Mouse (Mus musculus) limb, embryonic 15.5 days (tissue): Measurements from ENCODE around the gene Olfr544. TPM values are rescaled to one million over a fixed set of nuclear protein-coding genes. Genes with fewer than 3 reads are reported as not detected.
"Not testable (repeated sequence)": the region's sequence is repeated elsewhere in the genome, so short reads cannot be mapped to it uniquely, and the experiment has no call there.

Source experiments
- ATAC-seq: fragments of 200-750 bp; cut with Nextera tagmentation; 2 replicates; pipeline ENCODE4 v1.8.0; 2017; ENCODE audit warnings: low read depth, moderate TSS enrichment; ENCODE audit not compliant: insufficient number of reproducible peaks, low FRiP score, low TSS enrichment
- H3K27ac ChIP-seq: fragments of 300-500 bp; sonication (generic); 2 replicates; pipeline ENCODE4 v1.5.1; 2015; ENCODE audit warnings: moderate library complexity, mild to moderate bottlenecking, inconsistent platforms
- H3K27me3 ChIP-seq: fragments of 300-500 bp; sonication (generic); 2 replicates; pipeline ENCODE4 v1.6.1; 2015; ENCODE audit warnings: inconsistent platforms
- H3K36me3 ChIP-seq: fragments of 300-500 bp; sonication (generic); 2 replicates; pipeline ENCODE4 v1.6.1; 2015; ENCODE audit warnings: inconsistent platforms
- H3K4me1 ChIP-seq: fragments of 300-500 bp; sonication (generic); 2 replicates; pipeline ENCODE4 v1.6.1; 2015; ENCODE audit warnings: inconsistent platforms
- H3K4me2 ChIP-seq: fragments of 300-500 bp; sonication (generic); 2 replicates; pipeline ENCODE4 v1.6.1; 2015; ENCODE audit warnings: mild to moderate bottlenecking, inconsistent platforms
- H3K4me3 ChIP-seq: fragments of 300-500 bp; sonication (generic); 2 replicates; pipeline ENCODE4 v1.5.1; 2015; ENCODE audit warnings: mild to moderate bottlenecking, inconsistent platforms
- H3K9ac ChIP-seq: fragments of 300-500 bp; sonication (generic); 2 replicates; pipeline ENCODE4 v1.6.1; 2015; ENCODE audit warnings: inconsistent platforms
- H3K9me3 ChIP-seq: fragments of 300-500 bp; sonication (generic); 2 replicates; pipeline ENCODE4 v1.6.1; 2016; ENCODE audit warnings: inconsistent platforms
- WGBS: fragments of 180-500 bp; shearing (Covaris S2); methylation state at CpG from one replicate; pipeline ENCODE4 v1.1.7; 2015; 5-methylcytosine and 5-hydroxymethylcytosine counted together
- polyA plus RNA-seq: library from polyadenylated mRNA; unstranded; fragments of >200 nt; fragmentation: Nextera tagmentation; extraction: Ambion mirVana; gene quantifications from 2 replicates; pipeline ENCODE4 v1.2.1, GENCODE M21; 2015

The Olfr544 gene
- polyA plus RNA-seq, 1 experiment from 2014 or later, result 0.09 TPM

DNA sequence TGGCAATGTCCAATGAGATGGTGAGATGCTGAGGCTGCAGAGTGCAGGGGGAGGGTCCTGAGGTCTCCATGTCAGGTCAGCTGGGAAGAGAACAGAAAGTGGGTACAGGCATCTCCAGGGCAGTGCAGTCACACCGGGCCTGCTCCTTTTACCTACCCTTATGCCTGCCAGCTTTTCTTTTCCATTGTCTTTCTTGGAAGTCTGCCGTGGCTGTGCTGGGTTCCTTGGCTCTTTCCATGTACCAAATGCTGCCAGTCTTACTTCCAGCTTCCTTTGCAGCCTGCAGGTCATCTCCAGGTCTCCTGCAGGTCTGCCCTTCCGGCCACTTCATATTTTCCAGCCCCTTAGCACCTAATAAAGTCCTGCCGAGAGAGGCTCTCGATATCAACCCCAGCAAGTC, 13.9 kb upstream of the Olfr544 start:
- no peaks in the 10 kb centered on the region for H3K36me3 ChIP-seq
- ATAC-seq, result no peak
- WGBS, result 49% methylated on average over 5 of the region's 5 CpGs
- no peaks in the 10 kb centered on the region for H3K27me3 ChIP-seq
- no peaks in the 10 kb centered on the region for H3K4me1 ChIP-seq
- H3K4me2 ChIP-seq, result no peak overlapping the region
- no peaks in the 10 kb centered on the region for H3K9me3 ChIP-seq
- H3K4me3 ChIP-seq, result no peak overlapping the region
- no peak overlapping the region for H3K27ac ChIP-seq
- no peak overlapping the region for H3K9ac ChIP-seq

DNA sequence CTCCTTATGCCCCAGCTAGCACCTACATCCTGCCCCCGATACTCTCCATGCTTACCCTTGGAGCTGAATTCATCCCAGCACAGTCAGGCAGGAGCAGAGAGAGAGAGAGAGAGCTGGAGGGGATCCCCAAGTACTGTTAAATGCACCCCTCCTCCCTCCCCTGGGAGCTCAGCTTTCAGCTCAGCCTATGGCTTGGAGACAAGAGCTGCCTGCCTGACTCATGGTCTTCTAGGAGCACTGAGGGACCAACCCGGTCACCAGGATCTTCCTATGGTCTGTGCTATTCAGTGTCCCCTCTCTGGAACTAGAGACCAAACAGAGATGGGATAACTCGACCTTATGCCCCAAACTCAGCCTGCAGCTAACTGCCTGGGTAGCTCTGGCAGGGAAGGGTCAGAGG, 11.4 kb upstream of the Olfr544 start, which contains the start of gene Olfr545:
Gene Olfr545, minus strand, starts transcription at position 101 of the 400 bp plus-strand sequence.
- H3K36me3 ChIP-seq, result no peaks in the 10 kb centered on the region
- WGBS, result 69% methylated on average over 3 of the region's 3 CpGs
- ATAC-seq, result no peak
- no peak within 1 kb of the TSS for H3K9ac ChIP-seq
- no peak within 1 kb of the TSS for H3K27ac ChIP-seq
- H3K4me3 ChIP-seq, result no peak within 1 kb of the TSS
- no peaks in the 10 kb centered on the region for H3K4me1 ChIP-seq
- H3K9me3 ChIP-seq, result no peaks in the 10 kb centered on the region
- no peak within 1 kb of the TSS for H3K4me2 ChIP-seq
- no peaks in the 10 kb centered on the region for H3K27me3 ChIP-seq

DNA sequence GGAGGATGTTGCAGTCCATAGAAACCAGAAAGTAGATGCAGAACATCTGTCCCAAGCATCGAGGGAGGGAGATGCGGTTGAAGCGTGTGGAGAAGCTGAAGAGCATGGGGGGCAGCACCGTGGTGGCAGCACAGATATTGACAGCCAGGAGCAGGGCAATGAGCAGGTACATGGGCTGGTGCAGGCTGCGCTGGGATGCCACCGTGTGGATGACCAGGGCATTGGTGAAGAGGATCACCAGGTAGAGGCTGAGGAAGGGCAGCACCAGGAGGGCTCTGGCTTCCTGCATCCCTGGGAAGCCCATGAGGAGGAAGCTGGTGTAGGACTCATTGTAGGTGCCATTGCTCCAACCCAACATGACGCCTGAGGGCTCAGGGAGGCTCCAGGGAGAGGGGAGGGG, 6.3 kb upstream of the Olfr544 start:
- not testable (repeated sequence) for ATAC-seq, H3K9me3 ChIP-seq, H3K9ac ChIP-seq, H3K4me3 ChIP-seq, H3K4me1 ChIP-seq, H3K27me3 ChIP-seq, H3K4me2 ChIP-seq, H3K36me3 ChIP-seq, H3K27ac ChIP-seq
- WGBS, result 52% methylated on average over 7 of the region's 7 CpGs

DNA sequence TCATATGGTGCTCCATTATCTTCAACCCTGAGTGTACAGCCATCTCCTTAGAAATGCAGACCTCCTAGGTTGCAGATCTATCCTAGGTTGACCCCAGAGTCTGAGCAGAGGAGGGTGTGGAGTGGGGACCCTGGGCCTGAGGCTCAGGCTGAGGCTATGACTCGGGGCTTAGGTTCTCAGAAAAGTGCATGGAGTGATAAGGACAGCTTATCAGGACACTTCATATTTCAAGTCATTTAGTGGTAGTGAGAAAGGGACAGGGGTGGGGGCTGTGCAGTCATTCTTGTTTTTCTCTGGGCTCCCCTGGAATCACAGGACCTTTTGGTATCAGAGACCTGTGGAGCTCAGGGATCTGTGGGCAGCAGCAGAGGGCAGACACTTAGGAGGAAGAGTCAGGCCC, 2.0 kb downstream of the Olfr544 start:
- Histone ChIP-seq H3K27me3 (no peaks in the 10 kb centered on the region), H3K4me3 (no peak overlapping the region), H3K9me3 (no peaks in the 10 kb centered on the region), H3K27ac (no peak overlapping the region), H3K9ac (no peak overlapping the region), H3K36me3 (no peaks in the 10 kb centered on the region), H3K4me1 (no peaks in the 10 kb centered on the region), H3K4me2 (no peak overlapping the region)
- ATAC-seq, result no peak
- 55% methylated on average over 1 of the region's 1 CpGs for WGBS

DNA sequence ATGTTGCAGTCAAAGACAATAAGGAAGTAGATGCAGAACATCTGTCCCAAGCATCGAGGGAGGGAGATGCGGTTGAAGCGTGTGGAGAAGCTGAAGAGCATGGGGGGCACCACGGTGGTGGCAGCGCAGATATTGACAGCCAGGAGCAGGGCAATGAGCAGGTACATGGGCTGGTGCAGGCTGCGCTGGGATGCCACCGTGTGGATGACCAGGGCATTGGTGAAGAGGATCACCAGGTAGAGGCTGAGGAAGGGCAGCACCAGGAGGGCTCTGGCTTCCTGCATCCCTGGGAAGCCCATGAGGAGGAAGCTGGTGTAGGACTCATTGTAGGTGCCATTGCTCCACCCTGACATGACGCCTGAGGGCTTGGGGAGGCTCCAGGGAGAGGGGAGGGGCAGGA, 3.3 kb downstream of the Olfr544 start:
- H3K36me3 ChIP-seq, H3K9me3 ChIP-seq, H3K9ac ChIP-seq, H3K27me3 ChIP-seq, H3K4me1 ChIP-seq, H3K4me3 ChIP-seq, ATAC-seq, H3K27ac ChIP-seq, H3K4me2 ChIP-seq: not testable (repeated sequence)
- 64% methylated on average over 8 of the region's 8 CpGs for WGBS

DNA sequence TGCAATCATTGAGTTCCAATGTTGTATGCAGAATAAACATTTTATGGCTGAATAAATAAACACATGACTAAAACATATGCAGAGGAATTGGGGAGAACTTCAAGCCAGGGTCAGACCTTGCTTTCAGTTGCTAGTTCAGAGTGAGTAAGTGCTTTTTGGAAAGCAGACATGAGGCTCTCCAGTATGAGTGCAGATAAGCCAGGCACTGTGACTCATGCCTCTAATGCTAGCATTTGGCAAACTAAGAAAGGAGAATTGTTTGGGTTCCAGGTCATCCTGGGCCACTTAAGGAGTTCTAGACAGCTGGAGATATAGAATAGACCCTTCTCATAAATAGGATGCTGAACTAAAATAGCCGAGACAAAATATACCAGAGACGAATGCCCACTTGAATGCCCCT, 4.4 kb downstream of the Olfr544 start:
- Histone ChIP-seq H3K9me3 (no peaks in the 10 kb centered on the region), H3K4me3 (no peak overlapping the region), H3K4me2 (no peak overlapping the region), H3K36me3 (no peaks in the 10 kb centered on the region), H3K9ac (no peak overlapping the region), H3K27me3 (no peaks in the 10 kb centered on the region), H3K27ac (no peak overlapping the region), H3K4me1 (no peaks in the 10 kb centered on the region)
- no peak for ATAC-seq
- WGBS, result 91% methylated on average over 2 of the region's 2 CpGs

DNA sequence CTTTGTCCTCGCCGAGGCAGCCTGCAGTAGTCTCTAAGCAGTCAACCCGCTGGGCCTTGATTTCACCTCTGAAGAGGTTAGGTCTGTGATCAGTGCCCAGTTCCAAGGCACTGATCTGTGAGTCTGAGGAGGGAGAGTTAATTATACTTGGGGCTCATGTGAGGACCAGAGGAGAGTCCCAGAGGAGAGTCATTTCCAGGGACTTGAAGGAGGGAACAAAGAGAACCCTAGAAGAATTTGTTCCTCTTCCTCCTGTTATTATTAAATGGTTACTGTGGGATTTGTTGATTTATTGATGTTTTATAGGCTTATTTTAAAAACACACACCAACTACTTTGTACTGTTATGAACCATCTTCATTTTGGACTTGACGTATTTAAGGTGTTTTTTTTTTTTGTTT, 6.5 kb downstream of the Olfr544 start, which contains the start of gene Olfr543:
Gene Olfr543, minus strand, starts transcription at position 101 of the 400 bp plus-strand sequence.
- Histone ChIP-seq H3K9me3 (no peaks in the 10 kb centered on the region), H3K27me3 (no peaks in the 10 kb centered on the region), H3K4me2 (no peak within 1 kb of the TSS), H3K9ac (no peak within 1 kb of the TSS), H3K36me3 (no peaks in the 10 kb centered on the region), H3K4me1 (no peaks in the 10 kb centered on the region), H3K4me3 (no peak within 1 kb of the TSS), H3K27ac (no peak within 1 kb of the TSS)
- 90% methylated on average over 4 of the region's 4 CpGs for WGBS
- no peak for ATAC-seq

DNA sequence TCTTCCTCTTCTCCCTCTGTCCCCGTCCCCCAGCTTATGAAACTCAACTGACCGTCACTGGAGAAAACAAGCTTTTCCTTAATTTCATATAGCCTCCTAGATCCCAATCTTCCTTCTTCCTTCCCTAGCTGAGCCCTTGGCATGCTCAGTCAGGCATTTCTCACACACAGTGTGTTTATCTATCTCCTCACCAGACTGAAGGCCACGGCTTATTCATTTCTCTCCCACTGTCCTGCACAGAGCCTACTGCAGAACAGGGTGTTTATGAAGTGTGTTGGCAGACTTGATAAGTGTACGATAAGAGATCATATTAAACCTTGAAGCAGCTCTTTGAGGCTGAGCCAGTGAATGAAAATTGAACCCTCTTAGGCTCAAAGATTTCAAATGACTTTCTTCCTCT, 7.3 kb downstream of the Olfr544 start:
- no peaks in the 10 kb centered on the region for H3K9me3 ChIP-seq
- H3K4me3 ChIP-seq, result no peak overlapping the region
- ATAC-seq, result no peak
- H3K4me2 ChIP-seq, result no peak overlapping the region
- no peak overlapping the region for H3K27ac ChIP-seq
- no peaks in the 10 kb centered on the region for H3K4me1 ChIP-seq
- H3K27me3 ChIP-seq, result no peaks in the 10 kb centered on the region
- H3K9ac ChIP-seq, result no peak overlapping the region
- WGBS, result 86% methylated on average over 4 of the region's 4 CpGs
- no peaks in the 10 kb centered on the region for H3K36me3 ChIP-seq

DNA sequence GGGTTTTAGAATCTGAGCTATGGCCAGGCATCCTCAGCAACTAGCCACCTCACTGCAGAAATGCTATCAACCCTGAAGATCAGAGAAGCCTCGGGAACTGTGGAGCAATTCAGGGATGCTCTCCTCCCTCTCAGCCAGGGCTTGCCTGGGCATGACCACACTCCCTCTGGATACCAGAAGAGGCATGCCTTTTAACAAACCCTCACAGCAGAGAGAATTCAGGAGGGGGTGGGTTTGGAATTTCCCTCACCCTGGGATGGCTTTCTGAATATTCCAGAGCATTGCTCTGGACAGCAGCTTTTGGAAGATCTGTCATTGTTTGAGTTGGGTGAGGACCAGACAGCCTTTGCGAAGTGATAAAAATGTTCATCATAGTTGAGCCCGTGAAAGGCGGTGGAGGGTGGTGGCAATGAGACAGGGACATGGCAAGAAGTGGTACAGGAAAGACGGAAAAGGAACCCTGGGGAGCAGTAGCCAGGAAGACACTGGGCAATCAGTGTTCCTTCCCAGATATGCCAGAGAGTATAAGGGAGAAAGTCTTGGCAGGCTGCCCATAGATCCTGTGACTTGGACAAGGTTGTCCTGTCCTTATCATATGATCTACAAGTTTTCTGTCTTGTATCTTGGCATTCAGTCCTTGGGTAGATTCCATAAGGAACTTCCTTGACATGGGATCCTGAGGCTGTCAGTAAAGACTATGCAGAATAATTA, 8.6 kb downstream of the Olfr544 start:
- Histone ChIP-seq H3K4me3 (no peak overlapping the region), H3K9ac (no peak overlapping the region), H3K36me3 (no peaks in the 10 kb centered on the region), H3K27ac (no peak overlapping the region), H3K27me3 (no peaks in the 10 kb centered on the region), H3K4me1 (no peaks in the 10 kb centered on the region), H3K4me2 (no peak overlapping the region), H3K9me3 (no peaks in the 10 kb centered on the region)
- ATAC-seq, result no peak
- WGBS, result 50% methylated on average over 5 of the region's 5 CpGs

DNA sequence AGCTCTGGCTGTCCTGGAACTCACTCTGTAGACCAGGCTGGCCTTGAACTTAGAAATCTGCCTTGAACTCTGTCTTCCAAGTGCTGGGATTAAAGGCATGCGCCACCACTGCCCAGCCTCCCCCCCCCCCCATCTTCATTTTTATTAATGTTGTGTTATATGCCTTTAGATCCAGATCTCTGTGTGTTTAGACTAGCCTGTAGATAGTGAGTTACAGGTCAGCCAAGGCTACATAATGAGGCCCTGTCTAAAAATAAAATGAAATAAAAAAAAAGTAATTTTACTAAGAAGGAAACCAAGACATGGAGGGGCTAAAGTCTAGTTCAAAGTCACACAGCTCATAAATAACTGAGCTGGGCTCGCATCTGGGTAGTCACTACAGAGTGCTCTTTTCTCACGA, 9.2 kb downstream of the Olfr544 start:
- Histone ChIP-seq H3K4me1 (no peaks in the 10 kb centered on the region), H3K27ac (no peak overlapping the region), H3K9ac (no peak overlapping the region), H3K27me3 (no peaks in the 10 kb centered on the region), H3K4me2 (no peak overlapping the region), H3K4me3 (no peak overlapping the region), H3K9me3 (no peaks in the 10 kb centered on the region), H3K36me3 (no peaks in the 10 kb centered on the region)
- ATAC-seq, result no peak
- WGBS, result 44% methylated on average over 3 of the region's 3 CpGs

DNA sequence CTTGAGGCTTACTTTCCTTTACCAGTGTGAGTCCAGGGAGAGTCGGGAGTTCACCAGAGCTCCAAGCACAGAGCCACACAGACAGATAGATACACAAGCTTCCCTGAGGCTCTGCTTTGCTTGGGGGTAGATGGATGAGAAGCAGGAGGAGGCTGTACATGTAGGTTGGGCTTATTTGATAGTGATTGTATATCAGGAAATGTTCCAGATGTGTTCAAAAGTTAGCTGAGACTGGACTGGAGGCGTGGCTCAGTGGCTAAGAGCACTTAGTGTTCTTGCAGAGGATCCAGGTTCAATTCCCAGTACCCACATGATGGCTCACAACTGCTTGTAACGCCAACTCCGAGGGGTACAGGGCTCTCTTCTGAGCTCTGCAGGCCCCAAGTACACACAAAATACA, 9.7 kb downstream of the Olfr544 start:
- Histone ChIP-seq H3K4me2 (no peak overlapping the region), H3K4me1 (no peaks in the 10 kb centered on the region), H3K9me3 (no peaks in the 10 kb centered on the region), H3K27ac (no peak overlapping the region), H3K9ac (no peak overlapping the region), H3K36me3 (no peaks in the 10 kb centered on the region), H3K27me3 (no peaks in the 10 kb centered on the region), H3K4me3 (no peak overlapping the region)
- 87% methylated on average over 4 of the region's 4 CpGs for WGBS
- ATAC-seq, result no peak

DNA sequence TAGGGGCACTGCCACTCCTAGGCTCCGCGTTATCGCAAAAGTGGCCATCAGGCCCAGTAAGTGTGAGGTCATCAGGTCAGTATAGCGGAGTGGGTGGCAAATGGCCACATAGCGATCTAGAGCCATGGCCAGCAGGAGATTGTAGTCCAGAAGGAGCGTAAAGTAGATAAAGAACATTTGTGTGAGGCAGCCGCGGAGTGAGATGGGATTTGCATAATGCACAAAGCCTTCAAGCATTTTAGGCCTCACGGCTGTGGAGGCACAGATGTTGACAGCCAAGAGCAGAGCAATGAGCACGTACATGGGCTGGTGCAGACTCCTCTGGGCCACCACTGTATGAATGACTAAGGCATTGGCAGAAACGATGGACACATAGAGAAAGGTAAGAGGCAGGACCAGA, 10.7 kb downstream of the Olfr544 start:
- Histone ChIP-seq H3K9me3 (no peaks in the 10 kb centered on the region), H3K27ac (no peak overlapping the region), H3K4me1 (no peaks in the 10 kb centered on the region), H3K4me2 (no peak overlapping the region), H3K4me3 (no peak overlapping the region), H3K36me3 (no peaks in the 10 kb centered on the region), H3K27me3 (no peaks in the 10 kb centered on the region), H3K9ac (no peak overlapping the region)
- no peak for ATAC-seq
- WGBS, result 83% methylated on average over 11 of the region's 11 CpGs

DNA sequence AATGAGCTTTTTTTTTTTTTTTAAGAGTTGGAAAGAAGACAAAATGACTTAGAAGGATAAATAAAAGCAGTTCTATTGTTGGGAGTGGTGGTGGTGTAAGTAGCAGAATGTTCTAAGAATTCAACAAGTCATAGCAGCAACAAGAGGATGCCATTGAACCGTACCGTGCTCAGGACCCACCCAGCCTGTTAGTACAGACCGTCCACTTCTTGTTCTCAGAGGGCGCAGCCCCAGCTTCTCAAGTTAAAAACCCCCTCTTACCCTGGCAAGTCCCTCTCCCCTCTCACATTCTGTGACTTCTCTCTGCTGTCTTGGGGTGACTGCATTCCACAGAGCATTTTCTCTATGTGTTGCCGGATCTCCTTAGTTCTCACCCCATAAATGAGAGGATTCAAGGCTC, 11.5 kb downstream of the Olfr544 start:
- Histone ChIP-seq H3K9me3 (no peaks in the 10 kb centered on the region), H3K4me3 (no peak overlapping the region), H3K36me3 (no peaks in the 10 kb centered on the region), H3K4me1 (no peaks in the 10 kb centered on the region), H3K27ac (no peak overlapping the region), H3K4me2 (no peak overlapping the region), H3K9ac (no peak overlapping the region), H3K27me3 (no peaks in the 10 kb centered on the region)
- 87% methylated on average over 5 of the region's 5 CpGs for WGBS
- no peak for ATAC-seq
